Mouse (Mus musculus) megakaryocyte, embryonic 14.5 days (primary cell): ENCODE measurements around the gene Bspry.

ENCODE experiments used
- FLI1 ChIP-seq: IDR thresholded peaks from 2 replicates; pipeline ENCODE4 v1.6.1; 2012; ENCODE audit warnings: low read length, inconsistent platforms, mixed read lengths
- GATA1 ChIP-seq: IDR thresholded peaks from 3 replicates; pipeline ENCODE4 v1.6.1; 2012; ENCODE audit warnings: mixed read lengths, low read length, inconsistent platforms, borderline replicate concordance

- TF ChIP-seq GATA1 (no peak), FLI1 (no peak)
Observed at GRCm38 (mm10) chr4:62520892-62521400, 41.1 kb downstream of the Bspry start.
